Mouse (Mus musculus) megakaryocyte progenitor cell, adult 5-6 weeks (primary cell): ENCODE measurements around the gene Amdhd2. TPM values are rescaled to one million over a fixed set of nuclear protein-coding genes. Genes with fewer than 3 reads are reported as not detected.

Source experiments
- ATAC-seq: replicated peaks from 2 replicates; pipeline ENCODE4 v1.8.0; 2016; ENCODE audit warnings: mild to moderate bottlenecking, moderate TSS enrichment, inconsistent platforms; ENCODE audit not compliant: poor library complexity
- total RNA-seq, 2 experiments: library from RNA; stranded (forward) in 1 of 2; stranded (reverse) in 1 of 2; fragments of 157-497, 149-512 nt in 1 of 2; fragments of 200-1000 nt in 1 of 2; gene quantifications; 2 replicates each; pipeline versions ENCODE4 v1.2.3 to v1.2.4; 2015 to 2017

The Amdhd2 gene
- total RNA-seq (2015) = 21.9 and 33.7 TPM in 2 replicates
- total RNA-seq (2017) = 65.1 and 65.5 TPM in 2 replicates

- ATAC-seq = peak; percentile 72
Measured at GRCm38 (mm10) chr17:24163176-24163962, at the start of gene Amdhd2. Gene Amdhd2 (minus strand): TSS chr17:24163766.

GRCm38 (mm10) chr17:24213186-24213585, 49.6 kb upstream of the Amdhd2 start:
- no peak for ATAC-seq

- no peak for ATAC-seq
Measured at GRCm38 (mm10) chr17:24212441-24213018, 49.0 kb upstream of the Amdhd2 start.

GRCm38 (mm10) chr17:24211631-24212440, 48.3 kb upstream of the Amdhd2 start:
- ATAC-seq = peak; percentile 55

- no peak for ATAC-seq
Measured at GRCm38 (mm10) chr17:24210591-24210990, 47.0 kb upstream of the Amdhd2 start.

GRCm38 (mm10) chr17:24209916-24210240, 46.3 kb upstream of the Amdhd2 start:
- ATAC-seq = no peak

- peak; percentile 58 for ATAC-seq
Measured at GRCm38 (mm10) chr17:24209043-24209915, 45.7 kb upstream of the Amdhd2 start, which contains the start of gene Ntn3. Gene Ntn3 (minus strand): TSS chr17:24209531.

GRCm38 (mm10) chr17:24208641-24209042, 45.1 kb upstream of the Amdhd2 start:
- ATAC-seq = no peak

- no peak for ATAC-seq
Measured at GRCm38 (mm10) chr17:24207768-24208640, 44.4 kb upstream of the Amdhd2 start.

GRCm38 (mm10) chr17:24206451-24207351, 43.1 kb upstream of the Amdhd2 start:
- peak; percentile 26 for ATAC-seq

- peak; percentile 3 for ATAC-seq
Measured at GRCm38 (mm10) chr17:24205908-24206361, 42.4 kb upstream of the Amdhd2 start.

- ATAC-seq = peak; percentile 34
Measured at GRCm38 (mm10) chr17:24205284-24205888, 41.8 kb upstream of the Amdhd2 start, which contains the start of gene Tbc1d24. Gene Tbc1d24 (minus strand): TSS chr17:24205562.

- ATAC-seq = no peak
Measured at GRCm38 (mm10) chr17:24204846-24205245, 41.3 kb upstream of the Amdhd2 start.

- no peak for ATAC-seq
Measured at GRCm38 (mm10) chr17:24203611-24204534, 40.3 kb upstream of the Amdhd2 start.

GRCm38 (mm10) chr17:24203068-24203467, 39.5 kb upstream of the Amdhd2 start:
- ATAC-seq = peak; percentile 63

- no peak for ATAC-seq
Measured at GRCm38 (mm10) chr17:24201092-24201491, 37.5 kb upstream of the Amdhd2 start.

GRCm38 (mm10) chr17:24199741-24200140, 36.2 kb upstream of the Amdhd2 start:
- no peak for ATAC-seq
